Mouse (Mus musculus) frontal cortex, postnatal 10 days (tissue): ENCODE measurements around the gene Lamtor3.
"Not testable (repeated sequence)": the region's sequence is repeated elsewhere in the genome, so short reads cannot be mapped to it uniquely, and the experiment has no call there.

Source experiments
- DNase-seq, 2 experiments: peaks; one replicate each; pipeline ENCODE4 v3.0.0; 2022; ENCODE audit warnings: low spot score in 2 of 2, mixed read lengths in 1 of 2

Gene Lamtor3

DNA sequence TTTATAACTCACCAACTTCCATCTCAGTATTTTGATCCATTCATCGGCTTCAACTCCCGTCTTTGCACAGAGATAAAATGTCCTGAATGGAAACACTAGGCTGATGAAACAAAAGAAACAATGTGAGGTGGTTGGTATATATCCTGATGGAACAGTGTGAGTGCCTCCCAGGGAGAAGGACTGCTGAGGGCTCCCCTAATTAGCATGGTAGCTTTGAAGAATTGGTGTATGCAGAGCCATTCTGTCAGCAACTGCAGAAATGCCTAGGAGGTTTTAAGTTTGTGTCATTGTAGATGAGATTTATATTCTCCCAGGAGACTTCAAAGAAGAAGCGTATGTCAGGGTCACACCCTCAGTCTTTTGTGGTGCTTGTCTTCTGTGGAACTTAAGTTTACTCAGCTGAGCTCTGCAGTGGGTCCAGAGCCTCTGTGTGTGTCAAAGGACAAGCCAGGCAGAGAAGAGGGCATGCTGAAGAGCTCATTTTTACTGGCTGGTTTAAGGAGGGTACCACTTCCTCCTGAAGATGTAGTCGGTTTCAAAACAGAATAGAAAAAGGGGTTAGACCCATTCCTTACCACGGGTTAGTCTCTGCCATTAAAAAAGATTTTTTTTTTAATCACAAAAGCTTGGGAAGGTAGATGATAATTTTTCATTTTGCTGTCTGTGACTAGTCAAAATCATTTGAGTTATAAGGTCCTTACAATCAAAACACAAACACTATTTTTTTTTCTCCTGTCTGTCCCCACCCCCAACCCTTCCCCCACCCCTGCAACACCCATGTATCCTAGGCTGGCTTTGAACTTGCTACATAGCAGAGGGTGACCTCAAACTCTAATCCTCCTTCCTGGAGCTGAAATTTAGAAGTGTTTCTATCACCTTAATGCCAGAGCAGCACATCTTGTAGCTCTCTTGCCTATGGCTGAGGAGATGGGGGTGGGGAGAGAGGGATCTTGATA, 17.5 kb downstream of the Lamtor3 start:
- no peak for DNase-seq

DNA sequence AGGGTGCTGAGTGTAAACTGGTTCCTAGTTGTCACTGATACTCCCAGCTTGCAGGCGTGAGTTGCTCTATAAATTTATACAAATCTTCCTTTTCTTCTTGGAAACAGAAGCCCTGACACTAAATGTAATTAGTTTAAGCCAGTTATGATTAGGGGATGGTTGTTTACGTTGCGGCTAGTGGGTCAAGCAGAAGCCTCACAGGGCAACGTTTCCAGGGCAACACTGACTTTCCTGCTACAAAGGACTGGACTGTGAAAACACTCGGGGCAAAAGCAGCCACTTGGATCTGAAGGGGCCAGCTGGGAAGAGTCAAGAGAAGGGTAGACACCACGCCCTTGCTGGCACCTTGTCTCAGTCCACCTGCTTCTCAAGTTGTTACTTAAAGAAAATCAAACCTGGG, 18.2 kb downstream of the Lamtor3 start:
- no peak for DNase-seq

DNA sequence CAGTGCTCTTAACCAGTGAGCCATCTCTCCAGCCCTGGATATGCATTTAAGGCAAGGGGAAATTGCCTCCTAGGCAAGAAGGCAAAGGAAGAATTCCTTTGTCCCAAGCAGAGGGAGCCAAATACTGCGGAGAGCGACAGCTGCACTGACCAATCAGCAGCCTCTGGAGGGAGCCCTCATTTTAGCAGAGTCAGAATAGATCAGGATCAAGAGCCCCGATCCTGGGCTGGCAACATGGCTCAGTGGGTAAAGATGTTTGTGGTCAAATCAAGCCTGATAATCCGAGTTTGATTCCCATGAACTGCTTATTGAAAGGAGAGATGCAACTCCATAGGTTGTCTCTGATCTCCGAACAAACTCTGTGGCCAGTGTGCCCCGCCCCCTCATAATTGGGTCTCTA, 20.3 kb downstream of the Lamtor3 start:
- DNase-seq = peak in 1 of 2 experiments; percentile 42

DNA sequence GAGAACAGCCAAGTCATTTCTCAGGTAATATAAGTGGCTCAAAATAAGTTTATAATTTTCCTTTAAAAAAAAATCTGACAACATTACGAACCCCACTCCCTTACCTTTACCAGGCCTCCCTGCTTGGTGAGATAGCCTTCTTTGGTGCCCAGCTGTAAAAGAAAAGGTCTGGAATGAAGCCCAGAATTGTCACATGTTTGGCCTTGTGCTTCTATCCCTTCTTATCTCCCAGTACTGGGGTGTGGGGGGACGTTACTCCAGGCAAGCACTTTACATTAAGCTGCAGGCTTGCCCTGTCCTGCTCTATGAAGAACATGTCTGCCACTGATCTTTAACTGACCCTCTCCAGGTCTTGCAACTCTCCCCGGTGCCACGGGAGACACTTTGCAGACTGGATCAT, 22.5 kb downstream of the Lamtor3 start:
- DNase-seq = no peak

DNA sequence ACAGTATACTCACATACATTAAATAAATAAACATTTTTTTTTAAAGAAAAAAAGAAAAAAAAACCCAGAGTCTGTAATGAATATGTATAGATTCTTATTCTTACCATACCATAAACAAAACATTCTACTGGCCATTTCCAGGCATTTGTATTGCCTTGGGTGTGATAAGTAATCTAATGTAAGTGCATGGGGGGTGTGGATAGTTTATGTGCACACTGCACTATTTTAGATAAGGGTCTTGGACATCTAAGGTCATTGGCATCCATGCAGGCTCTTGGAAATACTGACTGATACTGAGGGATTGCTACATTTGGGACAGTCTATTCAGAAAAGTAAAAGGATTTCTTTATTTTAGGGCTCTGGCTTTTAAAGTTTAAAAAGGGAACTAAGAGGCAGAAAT, 23.2 kb downstream of the Lamtor3 start:
- no peak for DNase-seq

DNA sequence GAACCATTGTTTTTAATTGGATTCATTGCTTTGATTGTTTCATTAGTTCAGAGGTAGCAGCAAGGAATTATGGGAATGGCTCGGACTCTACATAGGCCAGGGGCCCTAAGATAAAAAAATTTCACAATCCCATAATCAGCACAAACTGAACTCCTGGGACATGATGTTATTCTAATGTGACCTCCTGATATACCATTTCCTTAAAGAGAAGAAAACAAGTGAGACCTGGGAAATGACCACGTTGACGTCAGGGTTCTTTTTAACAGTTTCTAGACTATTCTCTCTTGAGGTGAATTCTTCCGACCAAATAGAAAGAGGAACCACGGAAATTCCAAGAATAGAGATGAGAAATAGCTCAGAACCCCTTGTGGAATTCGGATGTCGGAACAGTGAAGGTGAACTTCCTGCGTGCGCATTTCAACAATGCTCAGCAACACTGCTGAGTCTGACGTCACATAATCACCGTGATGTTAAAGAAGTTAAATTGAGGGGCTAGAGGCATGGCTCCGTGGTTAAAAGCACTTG, 23.9 kb downstream of the Lamtor3 start:
- DNase-seq = no peak

DNA sequence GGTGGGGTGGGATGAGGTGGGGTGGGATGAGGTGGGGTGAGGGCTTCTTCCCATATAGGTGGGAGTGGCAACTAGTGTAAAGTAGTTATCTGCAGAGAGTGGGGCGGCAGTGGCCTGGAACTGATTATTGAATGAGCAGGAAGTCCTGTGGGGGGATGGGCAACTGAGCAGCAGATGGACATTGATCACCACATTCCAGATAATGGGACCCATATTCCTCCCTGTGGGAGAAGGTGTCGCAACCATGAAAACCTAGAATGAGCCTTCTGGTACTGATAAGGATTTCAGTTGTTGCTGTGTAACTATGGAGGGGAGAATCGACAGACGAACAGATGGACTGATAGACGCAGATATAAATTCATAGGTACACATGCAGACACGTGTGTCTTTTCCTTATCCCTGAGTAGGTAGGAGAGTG, 25.4 kb downstream of the Lamtor3 start:
- DNase-seq = no peak

DNA sequence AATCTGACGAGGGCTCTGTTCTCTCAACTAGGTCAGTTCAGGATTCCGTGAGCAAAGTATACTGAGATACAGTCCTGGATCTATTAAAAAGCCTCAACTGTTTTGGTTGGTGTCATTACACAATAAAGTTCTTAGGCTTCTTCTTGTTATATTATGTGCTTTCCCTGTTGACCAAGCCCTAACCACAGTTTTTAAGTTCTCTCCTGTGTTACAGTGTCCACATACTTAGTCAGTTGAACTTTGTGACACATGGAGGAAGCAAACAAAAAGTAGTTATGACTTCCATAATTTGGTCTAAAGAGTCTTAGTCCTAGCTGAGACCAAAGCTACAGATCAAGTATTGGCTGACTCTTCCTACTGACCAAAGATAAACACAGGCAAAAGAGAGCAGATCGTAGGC, 28.5 kb downstream of the Lamtor3 start:
- no peak for DNase-seq

DNA sequence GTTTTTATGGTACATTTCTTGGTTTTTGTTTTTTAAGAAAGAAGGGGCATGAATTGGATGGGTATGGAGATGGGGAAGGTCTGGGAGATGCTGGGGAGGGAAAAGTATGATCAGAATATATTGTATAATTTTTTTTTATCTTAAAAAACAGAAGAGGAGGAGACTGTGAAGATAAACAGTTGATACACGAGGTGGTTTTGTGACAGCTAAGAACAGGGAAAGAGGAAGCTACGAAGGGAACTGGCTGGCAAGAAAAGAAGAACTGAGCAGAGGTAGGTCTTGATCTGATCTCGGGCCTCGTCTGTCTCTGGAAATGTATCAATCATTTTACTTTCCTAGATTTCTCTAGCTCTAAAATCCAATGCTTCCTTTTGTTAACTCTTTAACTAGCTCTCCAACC, 29.2 kb downstream of the Lamtor3 start:
- no peak for DNase-seq

DNA sequence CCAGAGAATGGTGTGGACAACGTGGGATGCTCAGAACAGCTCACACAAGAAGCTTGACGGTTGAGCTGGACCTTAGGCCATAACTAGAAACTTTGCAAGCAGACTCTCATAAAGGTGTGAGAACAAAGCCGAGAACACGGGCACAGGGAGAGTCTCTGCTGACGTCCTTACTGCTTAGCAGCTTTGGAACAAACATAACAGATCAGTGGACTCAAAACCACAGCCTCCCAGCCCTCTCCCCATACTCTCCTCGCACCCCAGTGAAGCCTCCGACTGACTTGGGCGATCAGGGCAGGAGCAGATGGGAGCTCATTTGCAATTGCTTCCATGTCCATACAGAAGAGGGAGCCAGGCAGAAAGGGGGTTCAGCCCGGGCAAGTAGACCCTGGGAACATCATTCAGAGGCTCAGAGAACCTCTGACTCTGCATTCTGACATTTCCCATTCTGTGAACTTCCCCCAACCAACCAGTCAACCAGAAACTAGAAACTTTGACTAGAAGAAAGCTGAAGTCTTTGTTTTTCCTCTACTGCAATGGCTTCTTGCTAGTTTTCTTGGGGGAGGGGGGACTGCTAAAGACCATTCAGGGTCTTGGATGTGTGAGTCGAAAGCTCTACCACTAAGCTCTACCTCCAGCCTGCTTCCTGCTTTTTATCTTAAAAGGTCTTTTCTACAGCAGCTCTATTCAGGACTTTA, 32.0 kb downstream of the Lamtor3 start:
- no peak for DNase-seq

DNA sequence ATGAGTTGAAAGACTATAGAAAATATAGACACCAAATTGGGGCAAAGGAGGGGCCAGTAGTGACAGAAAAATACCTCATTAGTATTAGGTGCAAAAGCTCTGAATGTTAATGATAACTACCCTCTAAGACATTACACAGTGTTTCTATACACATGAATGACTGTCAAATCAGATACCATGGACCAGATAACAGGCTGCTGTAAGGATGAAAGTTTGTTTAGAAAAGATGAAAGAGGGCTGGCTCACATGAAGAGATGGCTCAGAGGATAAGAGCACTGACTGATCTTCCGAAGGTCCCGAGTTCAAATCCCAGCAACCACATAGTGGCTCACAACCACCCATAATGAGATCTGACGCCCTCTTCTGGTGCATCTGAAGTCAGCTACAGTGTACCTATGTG, 33.0 kb downstream of the Lamtor3 start:
- DNase-seq = not testable (repeated sequence)

DNA sequence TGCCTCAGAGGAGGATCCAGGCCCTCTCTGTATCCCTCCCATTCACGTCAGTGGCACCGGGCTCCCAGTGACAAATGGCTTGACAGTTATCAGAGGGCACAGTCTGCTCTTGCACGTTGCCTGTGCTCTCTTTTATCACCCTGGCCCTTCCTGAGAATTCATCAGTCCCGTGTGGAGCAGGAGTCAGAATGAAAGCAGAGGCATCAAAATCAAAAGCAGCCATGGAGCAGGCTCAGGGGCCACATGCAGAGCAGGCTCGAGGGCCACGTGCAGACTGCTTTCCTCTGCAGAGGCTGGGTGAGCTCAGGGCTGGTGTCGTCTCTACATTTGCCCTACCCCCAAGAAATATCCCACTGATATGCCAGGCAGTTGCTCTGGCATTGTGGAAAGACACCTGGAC, 33.5 kb downstream of the Lamtor3 start:
- no peak for DNase-seq

DNA sequence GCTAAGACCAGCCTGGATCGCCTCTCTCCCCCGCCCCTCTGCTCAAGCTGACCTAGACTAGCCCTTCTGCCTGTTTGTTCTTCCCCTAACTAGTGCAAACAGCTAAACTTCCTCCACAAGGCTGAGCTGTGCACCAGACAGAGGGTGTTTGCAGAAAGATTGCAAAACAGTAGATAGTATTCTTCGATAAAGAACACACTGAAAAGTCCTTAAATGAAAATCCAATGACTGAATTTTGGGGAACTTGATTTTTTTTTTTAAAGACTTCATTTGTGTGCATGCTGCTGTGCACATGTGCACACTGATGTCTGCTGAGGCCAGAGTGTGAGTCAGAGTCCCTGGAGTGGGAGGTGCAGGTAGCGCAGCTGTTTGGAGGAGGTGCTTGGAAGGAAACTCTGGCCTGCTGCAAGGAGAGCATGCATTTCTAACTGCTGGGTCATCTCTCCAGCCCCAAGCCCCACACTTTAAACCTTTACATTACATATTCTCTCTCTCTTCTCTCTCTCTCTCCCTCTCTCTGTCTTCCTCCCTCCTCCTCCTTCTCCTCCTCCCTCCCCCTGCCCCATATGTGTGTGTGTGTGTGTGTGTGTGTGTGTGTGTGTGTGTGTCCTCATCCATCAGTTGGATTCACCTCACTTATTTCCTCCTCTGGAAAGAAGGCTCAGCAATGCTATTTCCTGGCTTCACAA, 34.1 kb downstream of the Lamtor3 start:
- no peak for DNase-seq

DNA sequence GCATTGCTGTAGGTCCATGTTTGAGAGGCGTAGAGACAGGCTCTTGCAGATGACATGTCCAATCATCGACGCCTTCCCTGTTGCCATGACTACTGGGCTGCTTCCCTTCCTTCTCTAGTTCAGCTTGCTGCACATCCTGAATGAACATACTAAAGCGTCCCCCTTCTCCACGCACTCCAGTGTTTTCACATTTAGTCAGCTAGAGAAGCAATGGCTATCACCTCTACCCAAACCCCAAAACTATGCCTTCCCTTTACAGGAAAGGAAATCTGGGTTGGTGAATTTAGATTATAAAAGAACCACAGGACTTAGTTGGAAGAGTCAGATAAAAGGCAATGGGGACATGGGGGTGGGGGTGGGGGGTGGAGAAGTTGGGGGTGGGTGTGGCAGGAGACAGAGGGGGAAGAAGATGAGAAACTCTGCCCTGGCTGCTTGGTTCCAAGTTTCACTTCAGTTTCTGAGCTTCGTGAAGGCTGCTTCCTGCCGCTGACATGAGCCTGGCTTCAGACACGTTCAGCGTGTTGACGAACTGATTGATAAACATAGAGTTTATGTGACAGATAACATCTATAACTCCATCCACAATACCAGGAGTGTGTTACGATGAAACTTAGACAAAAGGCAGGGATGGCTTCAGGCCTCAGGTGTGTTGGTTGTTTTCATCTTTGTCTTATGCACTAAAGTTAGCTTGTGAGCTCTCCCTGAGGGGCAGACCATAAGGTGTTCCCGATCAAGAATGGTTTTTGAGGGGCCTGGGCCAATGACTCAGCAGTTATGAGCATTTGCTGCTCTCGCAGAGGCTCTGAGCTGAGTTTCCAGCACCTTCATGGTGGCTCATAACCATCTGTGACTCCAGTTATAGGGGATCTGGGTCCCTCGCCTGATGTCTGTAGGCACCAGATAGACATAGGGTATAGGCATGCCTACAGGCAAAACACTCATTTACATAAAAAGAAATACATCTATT, 34.9 kb downstream of the Lamtor3 start:
- DNase-seq = peak; percentile 63 to 78

DNA sequence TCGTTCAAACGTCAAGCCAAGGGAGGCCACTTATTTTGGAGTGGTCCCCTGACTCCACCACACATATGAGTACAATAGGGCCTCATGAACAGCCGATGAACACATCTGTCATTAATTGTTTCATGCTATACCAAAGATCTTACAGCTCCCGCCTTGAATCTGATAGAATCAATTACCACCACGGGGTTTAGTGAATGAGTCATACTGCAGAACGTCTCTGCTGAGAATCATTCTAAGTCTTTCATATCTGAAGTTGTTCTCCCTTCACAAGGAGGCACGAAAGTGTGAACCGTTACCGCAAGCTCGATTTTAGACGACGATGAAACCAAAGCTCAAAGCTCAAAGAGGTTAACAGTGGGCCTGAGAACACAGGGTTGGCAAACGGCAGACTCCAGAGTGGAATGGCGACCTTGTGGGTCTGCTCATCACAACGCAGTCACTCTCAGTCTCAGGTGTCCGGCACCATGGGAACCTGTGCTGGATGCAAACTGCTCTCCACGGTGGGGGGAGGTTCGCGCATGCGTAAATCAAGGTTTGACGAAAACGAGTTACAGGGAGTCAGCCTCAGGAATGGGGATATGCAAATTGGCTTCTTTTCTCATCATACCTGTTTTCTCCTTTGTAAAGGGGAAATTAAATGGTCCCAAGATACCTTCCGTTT, 36.1 kb downstream of the Lamtor3 start:
- no peak for DNase-seq

DNA sequence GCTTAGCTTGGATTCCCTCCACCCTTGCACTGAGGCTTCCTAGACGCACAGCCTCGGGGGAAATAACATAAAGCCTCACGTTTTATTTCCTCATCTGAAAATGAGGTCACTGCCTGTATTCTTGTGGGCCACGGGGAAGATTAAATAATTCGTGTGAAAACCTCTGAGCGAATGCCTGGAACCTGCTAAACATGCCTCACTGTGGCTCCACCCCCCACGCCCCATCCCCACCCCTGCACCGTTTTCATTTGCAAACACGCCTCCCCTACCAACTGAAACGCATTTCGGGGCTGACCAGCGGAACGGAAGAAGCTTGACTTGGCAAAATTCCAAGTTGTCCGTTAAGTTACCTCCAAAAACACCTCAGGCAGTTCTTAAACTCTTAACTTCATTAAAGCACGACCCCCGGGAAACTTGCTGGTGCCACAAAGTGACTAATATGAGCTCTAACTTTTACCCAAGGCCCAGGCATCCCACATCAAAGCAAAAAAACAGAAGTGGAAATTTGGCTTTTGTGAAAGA, 37.3 kb downstream of the Lamtor3 start:
- no peak for DNase-seq

DNA sequence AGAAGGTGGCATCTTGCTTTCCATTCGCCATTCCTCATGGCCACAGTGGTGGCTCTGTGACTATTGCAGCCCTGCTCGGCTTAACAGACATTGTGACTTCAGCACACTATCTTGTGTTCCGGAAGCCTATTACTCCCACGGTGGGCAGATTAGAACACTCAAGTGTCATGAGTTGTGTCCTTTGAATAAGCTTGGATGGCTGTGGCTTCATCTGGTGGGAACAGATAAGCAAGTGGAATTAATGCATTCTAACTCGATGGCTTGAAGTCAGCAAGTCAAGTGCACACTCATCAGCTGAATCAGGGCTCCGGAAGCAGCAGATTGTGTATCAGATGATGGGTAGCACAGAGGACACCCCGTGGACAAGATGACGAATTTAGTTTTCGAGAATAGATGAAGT, 39.6 kb downstream of the Lamtor3 start:
- no peak for DNase-seq

DNA sequence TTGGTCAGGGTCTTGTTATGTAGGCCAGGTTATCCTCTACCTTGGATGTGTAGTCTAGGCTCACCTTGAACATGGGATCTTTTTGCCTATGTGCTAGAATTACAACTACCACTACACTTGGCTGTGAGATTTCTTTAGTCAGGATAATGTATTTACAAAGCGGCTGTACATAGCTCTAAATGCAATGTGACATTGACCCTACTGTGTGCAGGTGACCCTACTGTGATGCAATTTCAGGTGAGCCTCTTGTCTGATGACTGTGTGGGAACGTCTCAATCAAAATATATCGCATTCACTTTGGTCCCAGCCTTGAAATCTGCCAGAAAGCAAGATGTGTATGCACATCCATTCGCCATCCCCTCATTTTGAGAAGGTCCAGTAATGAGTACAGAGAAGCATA, 40.0 kb downstream of the Lamtor3 start:
- no peak for DNase-seq

DNA sequence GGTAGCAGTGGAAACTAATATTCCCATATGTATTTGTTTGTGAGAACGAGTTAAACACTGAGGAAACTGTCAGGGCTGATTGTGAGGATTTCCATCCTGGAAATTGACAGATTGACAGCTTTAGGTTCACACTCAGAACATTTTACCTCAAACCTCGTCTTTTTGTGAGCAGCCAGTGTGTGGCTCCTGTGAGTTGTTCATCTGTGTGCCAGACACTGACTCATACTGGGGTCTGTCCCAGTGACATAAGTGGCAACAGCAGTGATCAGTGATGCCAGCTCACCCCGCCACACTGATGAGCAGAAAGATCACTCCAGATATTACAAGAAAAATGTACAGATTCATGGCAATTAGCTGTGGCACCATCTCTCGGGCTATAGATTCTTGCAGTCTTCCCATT, 41.1 kb downstream of the Lamtor3 start:
- DNase-seq = no peak

DNA sequence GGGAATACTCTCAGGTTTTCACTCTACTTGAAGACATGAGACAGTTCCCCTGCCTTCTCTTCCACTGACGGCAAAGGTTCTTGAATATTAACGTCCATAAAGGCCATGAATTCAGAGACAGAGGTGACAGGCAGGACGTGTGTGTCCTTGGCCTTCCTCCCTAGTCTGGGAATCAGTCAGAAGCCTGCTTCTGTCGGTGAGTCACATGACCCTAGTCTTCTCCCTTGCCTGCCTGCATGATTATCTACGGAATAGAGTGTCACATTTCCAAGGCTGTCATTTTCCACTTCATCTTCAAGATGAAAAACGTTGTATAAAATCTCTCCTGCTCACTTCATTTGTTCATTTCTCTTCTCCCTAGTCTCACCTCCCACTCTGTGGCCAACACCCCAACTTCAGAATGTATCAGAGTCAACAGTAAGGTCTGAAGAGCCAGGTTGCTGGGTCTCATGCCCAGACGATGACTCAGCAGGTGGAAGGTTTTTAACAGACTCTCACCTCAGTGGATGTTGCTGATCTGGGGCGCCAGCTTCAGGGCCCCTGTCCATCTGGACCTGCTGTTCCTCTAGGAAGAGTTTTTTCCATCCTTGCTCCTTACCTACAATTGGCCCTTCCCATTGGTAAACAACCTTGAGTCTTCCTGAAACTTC, 43.6 kb downstream of the Lamtor3 start:
- DNase-seq = no peak
